Mouse (Mus musculus) thymus, adult 2 months (tissue): Measurements from ENCODE around the gene Aoc3. TPM values are rescaled to one million over a fixed set of nuclear protein-coding genes. Genes with fewer than 3 reads are reported as not detected.
"Not testable (repeated sequence)": the region's sequence is repeated elsewhere in the genome, so short reads cannot be mapped to it uniquely, and the experiment has no call there.

ENCODE experiments used
- DNase-seq: peaks from one replicate; pipeline ENCODE4 v3.0.0; 2021
- H3K27ac ChIP-seq: fragments of 200-500 bp; 2 replicates; pipeline ENCODE4 v1.5.1; 2012; ENCODE audit warnings: low read length, control low read depth; ENCODE audit not compliant: control insufficient read depth, insufficient read depth
- H3K27me3 ChIP-seq: fragments of 200-500 bp; 2 replicates; pipeline ENCODE4 v1.6.1; 2012; ENCODE audit warnings: mild to moderate bottlenecking, low read length, moderate library complexity, mixed read lengths; ENCODE audit not compliant: control insufficient read depth, insufficient read depth
- H3K36me3 ChIP-seq: fragments of 200-500 bp; 2 replicates; pipeline ENCODE4 v1.6.1; 2012; ENCODE audit warnings: mild to moderate bottlenecking, low read length, moderate library complexity; ENCODE audit not compliant: control insufficient read depth, insufficient read depth
- H3K4me1 ChIP-seq: fragments of 200-500 bp; replicated peaks from 2 replicates; pipeline ENCODE4 v1.6.1; 2012; ENCODE audit warnings: low read length; ENCODE audit not compliant: control insufficient read depth, insufficient read depth
- H3K4me3 ChIP-seq: fragments of 200-500 bp; 2 replicates; pipeline ENCODE4 v1.5.1; 2012; ENCODE audit warnings: mild to moderate bottlenecking, low read length, control low read depth, moderate library complexity; ENCODE audit not compliant: control insufficient read depth, insufficient read depth
- CTCF ChIP-seq: fragments of 200-500 bp; IDR thresholded peaks from 2 replicates; pipeline ENCODE4 v1.5.1; 2012; ENCODE audit warnings: mild to moderate bottlenecking, control low read depth, low read length, moderate library complexity, borderline replicate concordance; ENCODE audit not compliant: control insufficient read depth, poor library complexity, insufficient read depth; ENCODE audit errors: extremely low read depth
- POLR2A ChIP-seq: fragments of 200-500 bp; IDR thresholded peaks from 2 replicates; pipeline ENCODE4 v1.6.1; 2012; ENCODE audit warnings: mild to moderate bottlenecking, low read length, control low read depth, moderate library complexity; ENCODE audit not compliant: control insufficient read depth, poor library complexity, insufficient read depth; ENCODE audit errors: extremely low read depth
- WGBS: fragments of 180-500 bp; shearing (Covaris S2); methylation state at CpG from one replicate; pipeline ENCODE4 v1.1.7; 2018; 5-methylcytosine and 5-hydroxymethylcytosine counted together
- polyA plus RNA-seq: library from polyadenylated mRNA; depleted of rRNA; stranded (reverse); fragments of >200 nt; gene quantifications from 2 replicates; pipeline ENCODE4 v1.2.3, GENCODE M21; 2012

Aoc3 gene
- polyA plus RNA-seq, 1 experiment: 12.1 TPM

DNA sequence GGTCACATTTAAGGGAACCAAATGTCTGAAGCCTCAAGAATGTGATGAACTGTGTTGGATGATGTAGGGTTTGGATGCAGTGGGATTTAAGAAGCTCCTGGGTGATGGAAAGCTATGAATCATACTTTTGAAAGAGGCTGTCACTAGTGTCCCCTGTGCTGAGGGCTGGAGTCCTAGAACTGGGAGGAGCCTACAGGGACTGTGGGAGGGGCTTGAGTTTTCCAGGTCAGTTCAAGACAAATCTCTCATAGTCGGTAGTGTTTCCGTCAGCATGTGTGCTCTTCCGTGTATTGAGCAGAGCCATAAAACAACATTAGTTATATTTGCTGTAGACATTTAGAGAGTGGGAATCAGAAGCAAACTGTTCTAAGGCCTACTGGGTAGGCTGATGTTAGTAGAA is 3.1 kb upstream of the Aoc3 start:
- Histone ChIP-seq H3K4me1 (no peaks in the 10 kb centered on the region), H3K27ac (no peak overlapping the region), H3K27me3 (no peaks in the 10 kb centered on the region), H3K4me3 (no peak overlapping the region), H3K36me3 (peaks cover 28% of the 10 kb centered on the region)
- TF ChIP-seq CTCF: no peak
- no peak for TF ChIP-seq POLR2A
- DNase-seq: no peak
- 71% methylated on average over 3 of the region's 3 CpGs for WGBS

- no peaks in the 10 kb centered on the region for H3K27me3 ChIP-seq
- no peak for TF ChIP-seq POLR2A
- TF ChIP-seq CTCF: no peak
- peaks cover 20% of the 10 kb centered on the region for H3K36me3 ChIP-seq
- no peak for DNase-seq
- WGBS: 93% methylated on average over 6 of the region's 6 CpGs
- no peak overlapping the region for H3K4me3 ChIP-seq
- no peak overlapping the region for H3K27ac ChIP-seq
- H3K4me1 ChIP-seq: no peaks in the 10 kb centered on the region
These were observed 1.3 kb upstream of the Aoc3 start for GRCm38 (mm10) chr11:101328941-101329635.

GRCm38 (mm10) chr11:101330961-101331360 is 556 bp downstream of the Aoc3 start:
- not testable (repeated sequence) for H3K4me1 ChIP-seq, H3K4me3 ChIP-seq, DNase-seq, H3K27me3 ChIP-seq, H3K36me3 ChIP-seq, H3K27ac ChIP-seq
- 85% methylated on average over 6 of the region's 6 CpGs for WGBS

- no peak overlapping the region for H3K27ac ChIP-seq
- H3K4me1 ChIP-seq: peaks cover 2% of the 10 kb centered on the region
- no peak overlapping the region for H3K4me3 ChIP-seq
- DNase-seq: no peak
- no peaks in the 10 kb centered on the region for H3K27me3 ChIP-seq
- 86% methylated on average over 3 of the region's 3 CpGs for WGBS
- H3K36me3 ChIP-seq: no peaks in the 10 kb centered on the region
- no peak for TF ChIP-seq CTCF
- TF ChIP-seq POLR2A: no peak
These were observed 2.1 kb downstream of the Aoc3 start for GRCm38 (mm10) chr11:101332537-101332936.

- H3K27me3 ChIP-seq: no peaks in the 10 kb centered on the region
- H3K4me3 ChIP-seq: no peak overlapping the region
- H3K36me3 ChIP-seq: no peaks in the 10 kb centered on the region
- TF ChIP-seq CTCF: no peak
- TF ChIP-seq POLR2A: no peak
- WGBS: 84% methylated on average over 10 of the region's 10 CpGs
- H3K27ac ChIP-seq: no peak overlapping the region
- peaks cover 5% of the 10 kb centered on the region for H3K4me1 ChIP-seq
- DNase-seq: no peak
These were observed 3.6 kb downstream of the Aoc3 start for GRCm38 (mm10) chr11:101334023-101334422.

GRCm38 (mm10) chr11:101334516-101334915 is 4.1 kb downstream of the Aoc3 start:
- no peak overlapping the region for H3K4me3 ChIP-seq
- TF ChIP-seq POLR2A (no peak), CTCF (no peak)
- 77% methylated on average over 6 of the region's 6 CpGs for WGBS
- no peaks in the 10 kb centered on the region for H3K36me3 ChIP-seq
- no peak for DNase-seq
- peaks cover 5% of the 10 kb centered on the region for H3K4me1 ChIP-seq
- H3K27ac ChIP-seq: no peak overlapping the region
- H3K27me3 ChIP-seq: no peaks in the 10 kb centered on the region

DNA sequence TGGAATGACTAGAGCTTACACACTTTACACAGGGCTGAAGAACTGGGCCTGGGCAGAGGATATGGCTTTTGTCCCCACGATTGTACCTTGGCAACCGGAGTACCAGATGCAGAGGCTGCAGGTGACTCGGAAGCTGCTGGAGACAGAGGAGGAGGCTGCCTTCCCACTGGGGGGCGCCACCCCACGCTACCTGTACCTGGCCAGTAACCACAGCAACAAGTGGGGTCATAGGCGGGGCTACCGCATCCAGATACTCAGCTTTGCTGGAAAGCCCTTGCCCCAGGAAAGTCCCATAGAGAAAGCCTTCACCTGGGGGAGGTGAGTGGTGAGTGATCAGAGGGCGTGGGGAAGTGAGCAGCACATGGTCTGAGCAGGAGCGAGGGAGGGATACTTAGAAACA is 5.3 kb downstream of the Aoc3 start:
- Histone ChIP-seq H3K27me3 (no peaks in the 10 kb centered on the region), H3K4me1 (peaks cover 5% of the 10 kb centered on the region), H3K36me3 (no peaks in the 10 kb centered on the region), H3K27ac (no peak overlapping the region), H3K4me3 (no peak overlapping the region)
- TF ChIP-seq POLR2A (no peak), CTCF (no peak)
- DNase-seq: no peak
- WGBS: 93% methylated on average over 9 of the region's 9 CpGs
